Comparison of ENCODE assay signal across 9 mouse cellular contexts in genomic region chr16:18351313-18352055, GRCm38 (mm10). TPM values are rescaled to one million over a fixed set of nuclear protein-coding genes. Genes with fewer than 3 reads are reported as not detected.
DNase-seq lines count a peak whose midpoint lies in the region; ATAC-seq lines count a peak whose summit lies in the region.
"Had no signal": no experiment of that assay in that cellular context is flagged by ENCODE, and none has a peak within 500 bp of the region (broad histone marks: within the 10 kb centered on the region; RNA-seq: fewer than 3 reads in every experiment).

No protein-coding gene starts in this region.

- ATAC-seq in cerebellum, adult (ENCODE audit: insufficient number of reproducible peaks, low FRiP score, low TSS enrichment), result no peak
- ATAC-seq in limb, embryonic 11.5 days (ENCODE audit: insufficient number of reproducible peaks, low FRiP score, low TSS enrichment, low read depth), result no peak
- ATAC-seq in embryonic facial prominence, embryonic 11.5 days (replicated peaks; ENCODE audit: insufficient number of reproducible peaks, low FRiP score, low TSS enrichment, low read depth), result no peak
- no peak for ATAC-seq in erythroblast, adult 5-6 weeks (replicated peaks; ENCODE audit: low FRiP score, poor library complexity, severe bottlenecking)

- H3K4me1 ChIP-seq in limb, embryonic 11.5 days (ENCODE audit: control insufficient read depth, insufficient read depth, low read length), result 0 out of 2 replicates have a peak, but pooled peaks cover 2% of the 10 kb centered on the region
- peaks cover 15% of the 10 kb centered on the region for H3K4me1 ChIP-seq in limb, embryonic 10.5 days
- no peaks in the 10 kb centered on the region for H3K4me1 ChIP-seq in embryonic facial prominence, embryonic 11.5 days (ENCODE audit: control insufficient read depth, insufficient read depth, low read length)

- no peak overlapping the region for H3K4me2 ChIP-seq in limb, embryonic 11.5 days (ENCODE audit: low read depth, severe bottlenecking)
- no peak overlapping the region for H3K4me2 ChIP-seq in embryonic facial prominence, embryonic 11.5 days (ENCODE audit: low read depth, low read length)
- H3K4me2 ChIP-seq: limb, embryonic 12.5 days had no signal

- no peak overlapping the region for H3K27ac ChIP-seq in limb, embryonic 11.5 days (replicated peaks; ENCODE audit: low read depth, low read length)
- no peak overlapping the region for H3K27ac ChIP-seq in limb, embryonic 10.5 days
- no peak overlapping the region for H3K27ac ChIP-seq in embryonic facial prominence, embryonic 11.5 days (replicated peaks; ENCODE audit: low read depth, low read length)
- H3K27ac ChIP-seq: limb, embryonic 12.5 days had no signal

- DNase-seq in cerebellum, adult 11 months, result peak; percentile 66
- DNase-seq in limb, embryonic 11.5 days (ENCODE audit: low spot score), result peak; percentile 40
- no peak for DNase-seq in limb, embryonic 10.5 days (ENCODE audit: low spot score)
- DNase-seq in adrenal gland, postnatal 10 days, result peak; percentile 63
- peak; percentile 43 for DNase-seq in embryonic facial prominence, embryonic 11.5 days (ENCODE audit: low spot score)
- DNase-seq in lung, postnatal 25 days (ENCODE audit: low spot score), result peak; percentile 28

- no peaks in the 10 kb centered on the region for H3K36me3 ChIP-seq in limb, embryonic 11.5 days (ENCODE audit: control insufficient read depth, insufficient read depth, low read length)
- no peaks in the 10 kb centered on the region for H3K36me3 ChIP-seq in limb, embryonic 10.5 days
- H3K36me3 ChIP-seq in embryonic facial prominence, embryonic 11.5 days (replicated peaks; ENCODE audit: control insufficient read depth, insufficient read depth, low read depth, low read length), result no peaks in the 10 kb centered on the region
- H3K36me3 ChIP-seq: limb, embryonic 12.5 days had no signal

- H3K9me3 ChIP-seq in limb, embryonic 11.5 days (ENCODE audit: control insufficient read depth, low read length), result no peaks in the 10 kb centered on the region
- H3K9me3 ChIP-seq in limb, embryonic 10.5 days (replicated peaks), result no peaks in the 10 kb centered on the region
- no peaks in the 10 kb centered on the region for H3K9me3 ChIP-seq in embryonic facial prominence, embryonic 11.5 days (replicated peaks; ENCODE audit: control insufficient read depth, low read length)
- H3K9me3 ChIP-seq: limb, embryonic 12.5 days had no signal

- no peak overlapping the region for H3K4me3 ChIP-seq in limb, embryonic 11.5 days (ENCODE audit: low read depth, low read length)
- no peak overlapping the region for H3K4me3 ChIP-seq in limb, embryonic 10.5 days
- no peak overlapping the region for H3K4me3 ChIP-seq in embryonic facial prominence, embryonic 11.5 days (ENCODE audit: low read depth, low read length)
- H3K4me3 ChIP-seq: limb, embryonic 12.5 days had no signal

- no peak overlapping the region for H3K9ac ChIP-seq in limb, embryonic 11.5 days (ENCODE audit: low read length)
- H3K9ac ChIP-seq in embryonic facial prominence, embryonic 11.5 days (replicated peaks; ENCODE audit: low read length), result no peak overlapping the region
- H3K9ac ChIP-seq: limb, embryonic 12.5 days had no signal

- WGBS in limb, embryonic 11.5 days, result 62% methylated on average over 5 of the region's 5 CpGs
- WGBS in limb, embryonic 10.5 days, result 73% methylated on average over 5 of the region's 5 CpGs
- WGBS in embryonic facial prominence, embryonic 11.5 days, result 64% methylated on average over 5 of the region's 5 CpGs

- H3K27me3 ChIP-seq in limb, embryonic 11.5 days (ENCODE audit: control insufficient read depth, insufficient read depth, low read length), result peaks cover 14% of the 10 kb centered on the region
- peaks cover 53% of the 10 kb centered on the region for H3K27me3 ChIP-seq in limb, embryonic 10.5 days (ENCODE audit: low read depth, poor library complexity, severe bottlenecking)
- peaks cover 10% of the 10 kb centered on the region for H3K27me3 ChIP-seq in embryonic facial prominence, embryonic 11.5 days (ENCODE audit: control insufficient read depth, insufficient read depth, low read length)

RNA-seq across cellular contexts. Expression of gene Arvcf, which starts 3.5 kb away (rescaled TPM):
- 32.9 and 33.2 TPM in 2 replicates for polyA plus RNA-seq in limb, embryonic 11.5 days (2014; fragmentation: Nextera tagmentation; extraction: Ambion mirVana)
- polyA plus RNA-seq in limb, embryonic 10.5 days (2016; fragmentation: Nextera tagmentation; extraction: Ambion mirVana), result 44.8 and 56.1 TPM in 2 replicates
- 10 to 100 TPM; 29.4 to 39.2 TPM for total RNA-seq in adrenal gland, postnatal 10 days (2021)
- 26.6 and 28.1 TPM in 2 replicates for polyA plus RNA-seq in embryonic facial prominence, embryonic 11.5 days (2014; fragmentation: Nextera tagmentation; extraction: Ambion mirVana)
- 1.5 and 2.7 TPM in 2 replicates for total RNA-seq in erythroblast, adult 5-6 weeks (2015; ENCODE audit: low replicate concordance)
- 8.7 TPM in 1 of 2 replicates, not detected in the other for total RNA-seq in erythroblast, adult 5-6 weeks (2017; ENCODE audit: low replicate concordance)

RNA-seq across cellular contexts. Expression of gene Tango2, which starts 3.6 kb away (rescaled TPM):
- 20.1 and 21.2 TPM in 2 replicates for polyA plus RNA-seq in limb, embryonic 11.5 days (2014; fragmentation: Nextera tagmentation; extraction: Ambion mirVana)
- 20.2 and 23.7 TPM in 2 replicates for polyA plus RNA-seq in limb, embryonic 10.5 days (2016; fragmentation: Nextera tagmentation; extraction: Ambion mirVana)
- 10 to 100 TPM; 32.8 to 37.0 TPM for total RNA-seq in adrenal gland, postnatal 10 days (2021)
- polyA plus RNA-seq in embryonic facial prominence, embryonic 11.5 days (2014; fragmentation: Nextera tagmentation; extraction: Ambion mirVana), result 20.4 and 27.9 TPM in 2 replicates
- 8.8 and 26.9 TPM in 2 replicates for total RNA-seq in erythroblast, adult 5-6 weeks (2015; ENCODE audit: low replicate concordance)
- total RNA-seq in erythroblast, adult 5-6 weeks (2017; ENCODE audit: low replicate concordance), result 8.8 and 12.1 TPM in 2 replicates
